Mouse (Mus musculus) CD4-positive naive resting alpha-beta T cell, adult 57 days (primary cell): Measurements from ENCODE around the gene Txnrd2. TPM values are rescaled to one million over a fixed set of nuclear protein-coding genes. Genes with fewer than 3 reads are reported as not detected.

ENCODE experiments used
- total RNA-seq: library from RNA; stranded (reverse); gene quantifications from one replicate; pipeline ENCODE4 v1.2.4, GENCODE M21; 2023

Gene Txnrd2
- total RNA-seq, result 17.0 TPM

DNA sequence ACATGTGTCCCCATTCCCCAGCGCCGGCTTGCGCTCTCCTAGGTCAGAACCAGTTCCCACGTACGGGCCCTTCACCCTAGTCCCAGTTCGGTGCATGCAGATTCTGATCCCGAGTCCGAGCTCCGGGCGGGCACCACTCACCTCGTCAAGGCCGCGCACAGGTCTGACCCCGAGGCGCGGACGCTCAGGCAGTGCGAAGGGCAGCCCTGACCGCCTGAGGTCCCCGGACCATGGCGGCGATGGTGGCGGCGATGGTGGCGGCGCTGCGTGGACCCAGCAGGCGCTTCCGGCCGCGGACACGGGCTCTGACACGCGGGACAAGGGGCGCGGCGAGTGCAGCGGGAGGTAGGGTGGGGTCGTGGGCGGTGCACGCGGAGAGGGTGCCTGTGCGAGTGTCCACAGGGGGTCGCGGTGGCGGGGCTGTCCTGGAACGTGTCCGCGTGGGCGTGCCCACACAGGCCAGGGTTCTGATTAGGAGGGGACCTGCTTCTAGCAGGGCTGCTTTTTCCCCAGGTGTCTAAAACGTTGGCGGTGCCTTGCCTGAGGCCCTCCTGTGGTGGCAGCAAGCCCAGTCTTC lies at the start of gene Txnrd2:
Txnrd2 (plus strand) TSS at position 170 of the 577 bp plus-strand sequence.

DNA sequence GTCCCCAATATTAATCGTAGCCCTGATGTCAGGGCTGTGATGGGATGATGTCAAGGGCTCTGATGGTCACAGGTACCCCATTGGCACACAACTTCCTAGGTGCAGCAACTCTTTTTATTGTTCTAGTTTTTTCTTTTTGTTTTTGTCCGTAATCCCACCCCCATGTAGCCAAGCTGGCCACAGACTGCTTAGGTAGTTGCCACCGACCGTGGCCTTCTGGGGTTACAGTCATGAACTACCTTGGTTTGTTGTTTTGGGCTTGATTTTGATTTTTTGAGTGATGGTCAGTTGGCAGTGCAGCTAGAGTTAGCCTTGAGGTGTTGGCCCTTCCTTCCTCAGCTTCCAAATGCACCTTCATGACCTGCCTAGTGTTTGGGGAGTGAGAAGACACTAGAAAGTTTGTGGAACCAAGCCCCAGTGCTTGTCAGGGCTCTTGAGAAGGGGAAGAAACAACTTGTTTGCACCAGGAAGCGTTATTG lies 657 bp downstream of the Txnrd2 start, which contains the start of gene Comt:
Comt (minus strand) TSS at position 51 of the 479 bp plus-strand sequence.

DNA sequence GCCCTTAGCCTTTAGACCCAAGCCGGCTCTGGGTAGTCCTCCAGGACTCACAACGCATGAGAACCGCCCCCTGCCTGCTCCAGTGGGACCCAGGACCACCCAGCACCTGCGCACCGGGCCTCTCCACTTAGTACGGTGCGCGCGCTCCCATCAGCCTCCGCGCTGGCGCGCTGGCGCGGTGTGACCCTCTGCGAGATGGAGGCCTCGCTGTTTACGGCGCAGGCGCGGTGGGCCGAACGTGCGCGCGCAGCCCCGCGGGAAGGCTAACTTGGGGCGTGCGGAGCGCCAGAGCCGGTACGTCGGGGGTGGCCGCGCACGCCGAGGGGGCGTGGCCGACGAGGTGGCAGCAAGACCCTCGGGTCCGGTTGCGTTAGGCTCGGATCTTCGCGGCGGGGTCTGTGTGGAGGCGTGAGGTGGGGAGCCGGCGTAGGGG lies 72.4 kb downstream of the Txnrd2 start, which contains the start of the genes Gnb1l and Rtl10:
Gnb1l (plus strand) TSS at position 156 of the 433 bp plus-strand sequence.
Rtl10 (plus strand) TSS at position 344 of the 433 bp plus-strand sequence.

Other genes starting within 250 kb of the Txnrd2 start
- not detected for gene Ccdc188, start 208.5 kb upstream of the Txnrd2 start, total RNA-seq
- gene Zdhhc8, start 191.2 kb upstream of the Txnrd2 start, total RNA-seq, result 25.3 TPM
- 72.0 TPM for gene Trmt2a, start 177.7 kb upstream of the Txnrd2 start, total RNA-seq
- 90.1 TPM for gene Ranbp1, start 177.7 kb upstream of the Txnrd2 start, total RNA-seq
- gene Gm49776, start 168.1 kb upstream of the Txnrd2 start, total RNA-seq, result not detected
- 44.6 TPM for gene Dgcr8, start 137.1 kb upstream of the Txnrd2 start, total RNA-seq
- gene Tango2, start 78.3 kb upstream of the Txnrd2 start, total RNA-seq, result 44.7 TPM
- 4.8 TPM for gene Arvcf, start 78.2 kb upstream of the Txnrd2 start, total RNA-seq
- gene Comt, start 468 bp downstream of the Txnrd2 start, total RNA-seq, result 12.6 TPM
- 13.2 TPM for gene Gnb1l, start 72.3 kb downstream of the Txnrd2 start, total RNA-seq
- 9.1 TPM for gene Rtl10, start 72.5 kb downstream of the Txnrd2 start, total RNA-seq
- not detected for gene Tbx1, start 164.3 kb downstream of the Txnrd2 start, total RNA-seq
- gene Gp1bb, start 196.0 kb downstream of the Txnrd2 start, total RNA-seq, result 0.38 TPM
- gene Gm49601, start 200.0 kb downstream of the Txnrd2 start, total RNA-seq, result not detected
- gene Sept5, start 203.6 kb downstream of the Txnrd2 start, total RNA-seq, result not detected